Mouse (Mus musculus) CH12.LX (cell line): ENCODE measurements around the gene Gm8439. TPM values are rescaled to one million over a fixed set of nuclear protein-coding genes. Genes with fewer than 3 reads are reported as not detected.
A peak's percentile ranks its signal among the peaks of the same experiment; 100 is the strongest.

Source experiments
- DNase-seq: peaks from one replicate; pipeline ENCODE4 v3.0.0-alpha.2; 2013; ENCODE audit errors: extremely low read depth
- H3K27ac ChIP-seq: 2 replicates; pipeline ENCODE4 v1.5.1; 2012; ENCODE audit warnings: low read depth, mild to moderate bottlenecking, control low read depth, moderate library complexity; ENCODE audit not compliant: insufficient read depth
- H3K27me3 ChIP-seq: replicated peaks from 2 replicates; pipeline ENCODE3; 2012; ENCODE audit warnings: inconsistent platforms
- H3K36me3 ChIP-seq, 2 experiments: replicated peaks in 1 of 2; 2 replicates each; pipeline versions ENCODE3 to v1.6.1; 2012; ENCODE audit warnings: inconsistent platforms in 1 of 2, low read length in 1 of 2, mild to moderate bottlenecking in 1 of 2, mixed read lengths in 1 of 2, moderate library complexity in 1 of 2; ENCODE audit not compliant: control insufficient read depth in 1 of 2, insufficient read depth in 1 of 2
- H3K4me1 ChIP-seq, 2 experiments: 2 replicates each; pipeline ENCODE4 v1.6.1; 2012; ENCODE audit warnings: inconsistent platforms in 1 of 2, moderate library complexity in 1 of 2; ENCODE audit not compliant: insufficient read depth in 2 of 2, control insufficient read depth in 1 of 2
- H3K4me2 ChIP-seq: 2 replicates; pipeline ENCODE4 v1.6.1; 2012; ENCODE audit warnings: low read depth, mild to moderate bottlenecking, control low read depth; ENCODE audit not compliant: poor library complexity, insufficient read depth, severe bottlenecking
- H3K4me3 ChIP-seq, 3 experiments: fragments of 150-350 bp in 1 of 3; sonication (generic) in 1 of 3; replicated peaks in 1 of 3; 2 replicates each; pipeline versions ENCODE3 to v1.5.1; 2011 to 2012; ENCODE audit warnings: low read depth in 2 of 3, low read length in 2 of 3, mild to moderate bottlenecking in 2 of 3, moderate library complexity in 2 of 3, control low read depth in 1 of 3, improper control_type of control experiment in 1 of 3, inconsistent platforms in 1 of 3, mixed read lengths in 1 of 3; ENCODE audit not compliant: poor library complexity in 1 of 3
- H3K79me2 ChIP-seq: replicated peaks from 2 replicates; pipeline ENCODE4 v1.6.1; 2012; ENCODE audit warnings: mild to moderate bottlenecking, moderate library complexity; ENCODE audit not compliant: control insufficient read depth, poor library complexity, insufficient read depth, severe bottlenecking; ENCODE audit errors: extremely low read depth
- H3K9ac ChIP-seq: 2 replicates; pipeline ENCODE4 v1.6.1; 2012; ENCODE audit warnings: low read depth, mild to moderate bottlenecking, control low read depth, moderate library complexity; ENCODE audit not compliant: insufficient read depth
- H3K9me3 ChIP-seq: replicated peaks from 2 replicates; pipeline ENCODE3; 2012; ENCODE audit warnings: low read length, inconsistent platforms, mixed read lengths
- BHLHE40 ChIP-seq: IDR thresholded peaks from 2 replicates; pipeline ENCODE4 v1.6.1; 2011; ENCODE audit warnings: mild to moderate bottlenecking, low read depth, low read length, improper control_type of control experiment
- CHD1 ChIP-seq: IDR thresholded peaks from 2 replicates; pipeline ENCODE4 v1.6.1; 2012; ENCODE audit warnings: low read depth, low read length, improper control_type of control experiment, inconsistent platforms
- CHD2 ChIP-seq: IDR thresholded peaks from 2 replicates; pipeline ENCODE4 v1.6.1; 2011; ENCODE audit warnings: low read length, improper control_type of control experiment
- CTCF ChIP-seq, 2 experiments: IDR thresholded peaks in 1 of 2; conservative IDR thresholded peaks in 1 of 2; 2 replicates each; pipeline ENCODE4 v1.5.1; 2011 to 2012; ENCODE audit warnings: low read depth in 2 of 2, low read length in 2 of 2, improper control_type of control experiment in 1 of 2, inconsistent platforms in 1 of 2, mild to moderate bottlenecking in 1 of 2, moderate library complexity in 1 of 2
- E2F4 ChIP-seq: IDR thresholded peaks from 2 replicates; pipeline ENCODE4 v1.6.1; 2011; ENCODE audit warnings: low read depth, low read length, improper control_type of control experiment; ENCODE audit not compliant: insufficient replicate concordance
- ELF1 ChIP-seq: IDR thresholded peaks from 2 replicates; pipeline ENCODE4 v1.6.1; 2014; ENCODE audit warnings: low read depth, mild to moderate bottlenecking, inconsistent platforms, low read length, improper control_type of control experiment
- EP300 ChIP-seq: IDR thresholded peaks from 2 replicates; pipeline ENCODE4 v1.6.1; 2011; ENCODE audit warnings: low read length, improper control_type of control experiment
- ETS1 ChIP-seq: conservative IDR thresholded peaks from 2 replicates; pipeline ENCODE4 v1.6.1; 2012; ENCODE audit warnings: low read depth, mild to moderate bottlenecking, inconsistent platforms, low read length, improper control_type of control experiment, moderate library complexity
- GABPA ChIP-seq: IDR thresholded peaks from 2 replicates; pipeline ENCODE4 v1.6.1; 2012; ENCODE audit warnings: low read depth, low read length, improper control_type of control experiment, inconsistent platforms; ENCODE audit not compliant: insufficient replicate concordance
- HCFC1 ChIP-seq: IDR thresholded peaks from 2 replicates; pipeline ENCODE4 v1.6.1; 2012; ENCODE audit warnings: low read depth, mild to moderate bottlenecking, inconsistent platforms, low read length, improper control_type of control experiment
- IRF4 ChIP-seq: IDR thresholded peaks from 2 replicates; pipeline ENCODE4 v1.6.1; 2014; ENCODE audit warnings: low read depth, mild to moderate bottlenecking, inconsistent platforms, low read length, improper control_type of control experiment
- JUN ChIP-seq: IDR thresholded peaks from 2 replicates; pipeline ENCODE4 v1.6.1; 2011; ENCODE audit warnings: low read depth, mild to moderate bottlenecking, low read length, improper control_type of control experiment, moderate library complexity; ENCODE audit not compliant: insufficient read depth
- JUND ChIP-seq: conservative IDR thresholded peaks from 2 replicates; pipeline ENCODE4 v1.6.1; 2011; ENCODE audit warnings: low read depth, low read length, improper control_type of control experiment
- KAT2A ChIP-seq: IDR thresholded peaks from 2 replicates; pipeline ENCODE4 v1.6.1; 2012; ENCODE audit warnings: low read length, improper control_type of control experiment, inconsistent platforms; ENCODE audit not compliant: insufficient replicate concordance
- MAFK ChIP-seq: IDR thresholded peaks from 2 replicates; pipeline ENCODE4 v1.6.1; 2011; ENCODE audit warnings: low read length, improper control_type of control experiment; ENCODE audit not compliant: insufficient replicate concordance
- MAX ChIP-seq: IDR thresholded peaks from 2 replicates; pipeline ENCODE4 v1.6.1; 2011; ENCODE audit warnings: low read length, improper control_type of control experiment
- MAZ ChIP-seq: IDR thresholded peaks from 2 replicates; pipeline ENCODE4 v1.6.1; 2012; ENCODE audit warnings: low read depth, mild to moderate bottlenecking, inconsistent platforms, low read length, improper control_type of control experiment, moderate library complexity
- MEF2A ChIP-seq: IDR thresholded peaks from 2 replicates; pipeline ENCODE4 v1.6.1; 2014; ENCODE audit warnings: low read depth, mild to moderate bottlenecking, inconsistent platforms, low read length, improper control_type of control experiment, borderline replicate concordance
- MXI1 ChIP-seq: IDR thresholded peaks from 2 replicates; pipeline ENCODE4 v1.6.1; 2011; ENCODE audit warnings: mild to moderate bottlenecking, low read depth, low read length, improper control_type of control experiment
- MYC ChIP-seq: IDR thresholded peaks from 2 replicates; pipeline ENCODE4 v1.6.1; 2011; ENCODE audit warnings: low read depth, mild to moderate bottlenecking, improper control_type of control experiment, low read length
- NELFE ChIP-seq: IDR thresholded peaks from 2 replicates; pipeline ENCODE4 v1.6.1; 2011; ENCODE audit warnings: low read depth, low read length, improper control_type of control experiment
- NRF1 ChIP-seq: IDR thresholded peaks from 2 replicates; pipeline ENCODE4 v1.6.1; 2014; ENCODE audit warnings: low read depth, mild to moderate bottlenecking, inconsistent platforms, low read length, improper control_type of control experiment, moderate library complexity
- PAX5 ChIP-seq: IDR thresholded peaks from 2 replicates; pipeline ENCODE4 v1.6.1; 2012; ENCODE audit warnings: low read length, inconsistent platforms, mixed read lengths
- POLR2A ChIP-seq: IDR thresholded peaks from 2 replicates; pipeline ENCODE4 v1.6.1; 2011; ENCODE audit warnings: low read depth, mild to moderate bottlenecking, improper control_type of control experiment, low read length
- POLR2AphosphoS2 ChIP-seq: IDR thresholded peaks from 2 replicates; pipeline ENCODE4 v1.6.1; 2011; ENCODE audit warnings: low read depth, low read length, improper control_type of control experiment
- RAD21 ChIP-seq: IDR thresholded peaks from 2 replicates; pipeline ENCODE4 v1.6.1; 2011; ENCODE audit warnings: low read depth, mild to moderate bottlenecking, low read length, improper control_type of control experiment, moderate library complexity
- RCOR1 ChIP-seq: conservative IDR thresholded peaks from 2 replicates; pipeline ENCODE4 v1.6.1; 2012; ENCODE audit warnings: low read depth, mild to moderate bottlenecking, inconsistent platforms, low read length, improper control_type of control experiment
- SIN3A ChIP-seq: IDR thresholded peaks from 2 replicates; pipeline ENCODE4 v1.6.1; 2012; ENCODE audit warnings: low read length, improper control_type of control experiment, inconsistent platforms
- SMC3 ChIP-seq: IDR thresholded peaks from 2 replicates; pipeline ENCODE4 v1.6.1; 2011; ENCODE audit warnings: low read depth, low read length, improper control_type of control experiment
- TBP ChIP-seq: conservative IDR thresholded peaks from 2 replicates; pipeline ENCODE4 v1.6.1; 2011; ENCODE audit warnings: low read depth, low read length, improper control_type of control experiment
- TCF12 ChIP-seq: IDR thresholded peaks from 2 replicates; pipeline ENCODE4 v1.6.1; 2014; ENCODE audit warnings: low read depth, mild to moderate bottlenecking, inconsistent platforms, low read length, improper control_type of control experiment
- UBTF ChIP-seq: IDR thresholded peaks from 2 replicates; pipeline ENCODE4 v1.6.1; 2012; ENCODE audit warnings: low read depth, mild to moderate bottlenecking, inconsistent platforms, low read length, improper control_type of control experiment, moderate library complexity
- USF1 ChIP-seq: IDR thresholded peaks from 2 replicates; pipeline ENCODE4 v1.6.1; 2014; ENCODE audit warnings: low read depth, mild to moderate bottlenecking, inconsistent platforms, low read length, improper control_type of control experiment
- USF2 ChIP-seq: conservative IDR thresholded peaks from 2 replicates; pipeline ENCODE4 v1.6.1; 2011; ENCODE audit warnings: low read depth, low read length, improper control_type of control experiment
- ZC3H11A ChIP-seq: IDR thresholded peaks from 2 replicates; pipeline ENCODE4 v1.6.1; 2012; ENCODE audit warnings: low read depth, mild to moderate bottlenecking, inconsistent platforms, low read length, improper control_type of control experiment
- ZKSCAN1 ChIP-seq: IDR thresholded peaks from 2 replicates; pipeline ENCODE4 v1.6.1; 2012; ENCODE audit warnings: low read depth, inconsistent platforms, low read length, improper control_type of control experiment, borderline replicate concordance
- ZMIZ1 ChIP-seq: IDR thresholded peaks from 2 replicates; pipeline ENCODE4 v1.6.1; 2012; ENCODE audit warnings: low read depth, mild to moderate bottlenecking, inconsistent platforms, low read length, improper control_type of control experiment
- ZNF384 ChIP-seq: IDR thresholded peaks from 2 replicates; pipeline ENCODE4 v1.6.1; 2012; ENCODE audit warnings: low read depth, low read length, improper control_type of control experiment, inconsistent platforms
- dilution Hi-C: fragments of 300-500 bp; cut with MboI; formaldehyde crosslinking; loops from 2 replicates; pipeline ENCODE4 v1.14.3; 2020; ENCODE audit warnings: low sequenced_read_pairs; ENCODE audit not compliant: extremely low pct_unique_long_range_greater_than_20kb, extremely low pct_ligation_motif_present
- in situ Hi-C: fragments of 300-500 bp; cut with MboI; formaldehyde crosslinking; loops from 3 replicates; pipeline ENCODE4 v1.14.3; 2019; ENCODE audit warnings: low sequenced_read_pairs, low pct_ligation_motif_present, low pct_unique_long_range_greater_than_20kb, mixed read lengths
- polyA plus RNA-seq: library from polyadenylated mRNA; unstranded; fragments of >175 nt; gene quantifications from 2 replicates; pipeline ENCODE4 v1.2.1, GENCODE M21; 2012; ENCODE audit warnings: low read depth; ENCODE audit not compliant: insufficient read length
- total RNA-seq, 2 experiments: library from RNA; depleted of rRNA; stranded (reverse); fragments of 300-350 nt in 1 of 2; fragments of >200 nt in 1 of 2; gene quantifications; 2 replicates each; pipeline ENCODE4 v1.2.3; 2012 to 2014

The Gm8439 gene
- total and polyA plus RNA-seq, 3 experiments: not detected

- in situ Hi-C loops: no loop called here
- H3K27me3 ChIP-seq: peaks cover 7% of the 10 kb centered on the region
- H3K9me3 ChIP-seq: no peaks in the 10 kb centered on the region
- H3K79me2 ChIP-seq: peaks cover 34% of the 10 kb centered on the region
- peak within 1 kb of the TSS; percentile 77 to 82 (median 81) for H3K4me3 ChIP-seq
- H3K27ac ChIP-seq: peak within 1 kb of the TSS; percentile 43
- dilution Hi-C loops: no loop called here
- peak; percentile 86 for DNase-seq
- peak within 1 kb of the TSS; percentile 95 for H3K9ac ChIP-seq
- peaks cover 0 to 41% of the 10 kb centered on the region in 2 experiments; a peak in 2 of 4 replicates for H3K4me1 ChIP-seq
- TF ChIP-seq MAZ (no peak), KAT2A (no peak), ELF1 (peak; percentile 28; the same call in 1 of the 2 replicates), NRF1 (peak; percentile 92), RCOR1 (no peak), MAX (peak; percentile 90), MXI1 (peak; percentile 96), CHD1 (no peak; the same call in 1 of the 2 replicates), USF2 (no peak), ZC3H11A (no peak), GABPA (no peak), SIN3A (peak; percentile 33; the same call in 1 of the 2 replicates), POLR2A (peak; percentile 93), MYC (peak; percentile 57), USF1 (no peak), UBTF (peak; percentile 33), E2F4 (no peak), HCFC1 (no peak), TBP (no peak), IRF4 (no peak), JUND (no peak), JUN (no peak), CHD2 (0 out of 2 replicates have a peak, but pooled peaks have one; percentile 14), ZNF384 (no peak), MEF2A (no peak), ZMIZ1 (no peak; the same call in 1 of the 2 replicates), TCF12 (peak; percentile 53; the same call in 1 of the 2 replicates), PAX5 (no peak), RAD21 (no peak), ZKSCAN1 (no peak), SMC3 (no peak), POLR2AphosphoS2 (peak; percentile 9; the same call in 1 of the 2 replicates), CTCF (conservative IDR thresholded peaks at IDR 0.05 in 1 of 2, IDR thresholded peaks at IDR 0.05 in 1 of 2; ENCODE audit: low read depth in 2 of 2, low read length in 2 of 2) (no peak), NELFE (peak; percentile 66), MAFK (no peak), BHLHE40 (peak; percentile 15; the same call in 1 of the 2 replicates), ETS1 (no peak), EP300 (no peak)
- H3K36me3 ChIP-seq: peaks cover 4 to 16% of the 10 kb centered on the region in 2 experiments
- H3K4me2 ChIP-seq: peak within 1 kb of the TSS; percentile 91
Measured at GRCm38 (mm10) chr4:120569486-120570437, 18.8 kb upstream of the Gm8439 start, which contains the start of gene Ctps. Gene Ctps, minus strand, starts transcription at chr4:120570276.
